Mouse (Mus musculus) right cerebral cortex, adult 18-20 months (tissue): ENCODE results near the gene Rflnb.

ENCODE experiments used
- DNase-seq: peaks from one replicate; pipeline ENCODE4 v3.0.0; 2022; ENCODE audit warnings: mixed read lengths

The Rflnb gene

DNA sequence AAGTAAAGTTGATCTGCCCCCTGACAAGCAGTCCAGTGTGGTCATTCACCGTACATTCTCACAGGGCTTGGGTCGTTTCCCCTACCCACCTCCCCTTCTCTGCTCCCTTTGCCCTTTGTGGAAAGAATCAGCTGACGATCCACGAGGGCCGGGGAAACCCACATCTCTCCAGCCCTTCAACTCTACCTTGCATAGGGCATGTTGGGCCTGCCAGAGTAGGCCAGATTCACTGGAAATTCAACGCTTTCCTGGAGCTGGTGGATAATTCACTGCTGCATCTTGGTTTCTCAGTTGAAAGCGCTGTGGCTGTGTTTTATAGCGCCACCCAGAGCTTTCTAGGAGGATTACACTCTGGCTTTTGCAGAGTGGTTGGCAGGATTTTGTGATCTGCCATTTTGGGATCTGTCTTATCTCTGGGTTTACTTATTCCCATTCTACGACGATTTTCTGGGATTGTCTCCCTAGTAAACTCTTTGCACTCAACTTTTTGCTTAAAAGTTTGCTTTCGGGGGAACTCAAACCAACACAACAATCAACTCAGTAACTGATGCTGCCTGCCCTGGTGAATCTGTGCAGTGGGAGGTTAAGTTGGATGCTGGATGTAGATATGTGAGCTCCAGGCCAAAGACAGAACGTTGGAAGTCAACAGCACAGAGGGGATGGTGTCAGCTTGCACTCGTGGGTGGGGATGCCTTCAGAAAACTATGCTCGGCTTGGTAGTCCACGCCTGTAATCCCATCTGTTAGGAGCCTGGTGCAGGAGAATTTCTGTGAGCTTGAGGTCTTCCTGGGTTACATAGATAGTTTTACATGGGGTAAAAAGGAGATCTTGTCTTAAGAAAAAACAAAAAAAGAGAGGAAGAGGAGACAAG lies 36.4 kb downstream of the Rflnb start:
- no peak for DNase-seq

DNA sequence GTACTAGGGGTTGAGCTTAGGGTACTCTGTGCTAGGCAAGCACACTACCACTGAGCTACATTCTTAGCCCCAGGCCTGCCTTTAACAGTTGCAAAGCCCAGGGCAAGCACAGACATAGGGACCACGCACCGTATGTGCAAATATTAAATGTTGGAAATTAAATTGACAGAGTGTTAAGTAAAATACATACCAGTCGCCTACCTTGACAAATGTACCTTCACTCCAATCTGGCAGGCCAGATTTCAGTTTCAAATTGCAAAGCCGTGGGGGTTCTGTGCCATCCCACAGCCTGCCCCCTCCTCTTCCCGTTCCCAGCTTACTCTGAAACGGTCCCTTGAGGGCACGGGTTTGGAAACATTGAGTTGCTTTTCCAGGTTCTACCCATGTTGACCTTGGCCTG lies 41.6 kb downstream of the Rflnb start:
- no peak for DNase-seq

DNA sequence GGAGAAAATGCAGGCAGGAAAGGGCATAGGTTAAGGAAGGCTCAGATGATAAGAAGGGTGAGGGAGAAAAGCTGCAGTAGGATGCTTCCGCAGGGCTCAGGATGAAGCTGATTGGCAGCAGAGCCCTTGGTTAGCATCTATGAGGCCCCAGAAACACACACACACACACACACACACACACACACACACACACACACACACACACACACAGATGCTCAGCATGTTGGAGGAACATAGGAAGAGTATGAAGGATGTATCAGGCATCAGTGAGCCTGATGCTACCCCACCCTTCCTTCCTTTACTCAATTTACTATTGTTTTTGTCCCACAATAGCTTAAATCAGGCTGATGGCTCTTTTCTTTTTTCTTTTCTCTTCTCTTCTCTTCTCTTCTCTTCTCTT lies 43.0 kb downstream of the Rflnb start:
- DNase-seq = no peak

DNA sequence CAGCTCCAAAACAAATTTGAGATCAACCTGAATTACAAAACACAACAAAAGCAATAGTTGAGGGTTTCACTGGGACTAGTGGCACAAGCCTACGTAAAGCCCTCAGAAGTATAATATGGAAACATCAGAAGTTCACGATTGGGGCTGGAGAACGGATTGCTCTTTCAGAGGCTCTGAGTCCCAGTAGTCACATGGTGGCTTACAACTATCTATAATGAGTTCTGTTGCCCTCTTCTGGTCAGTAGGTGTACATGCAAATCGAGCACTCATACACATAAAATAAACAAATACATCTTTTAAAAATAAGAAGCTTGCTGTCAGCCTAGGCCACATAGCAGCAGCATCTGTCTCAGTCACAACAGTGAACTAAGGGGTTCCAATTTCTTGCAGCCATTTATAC lies 44.4 kb downstream of the Rflnb start:
- no peak for DNase-seq

DNA sequence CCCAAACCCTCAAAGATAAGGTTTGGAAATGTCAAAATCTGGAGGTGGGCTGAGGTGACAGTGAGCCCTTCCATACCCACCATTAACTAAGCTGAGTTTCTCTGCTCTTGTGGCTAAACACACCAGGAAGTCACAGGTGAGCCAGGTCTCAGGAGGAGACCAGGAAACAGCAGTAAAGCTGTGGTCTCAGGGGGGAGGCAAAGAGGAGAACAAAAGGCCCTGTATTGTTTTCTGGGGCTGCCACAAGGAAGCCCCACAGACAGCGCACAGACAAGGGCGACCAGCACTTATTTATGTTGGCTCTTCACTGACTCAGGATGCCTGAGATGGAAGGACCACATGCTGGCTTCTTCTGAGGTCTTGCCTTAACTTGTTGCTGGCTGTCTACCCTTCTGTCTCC lies 47.2 kb downstream of the Rflnb start:
- no peak for DNase-seq

DNA sequence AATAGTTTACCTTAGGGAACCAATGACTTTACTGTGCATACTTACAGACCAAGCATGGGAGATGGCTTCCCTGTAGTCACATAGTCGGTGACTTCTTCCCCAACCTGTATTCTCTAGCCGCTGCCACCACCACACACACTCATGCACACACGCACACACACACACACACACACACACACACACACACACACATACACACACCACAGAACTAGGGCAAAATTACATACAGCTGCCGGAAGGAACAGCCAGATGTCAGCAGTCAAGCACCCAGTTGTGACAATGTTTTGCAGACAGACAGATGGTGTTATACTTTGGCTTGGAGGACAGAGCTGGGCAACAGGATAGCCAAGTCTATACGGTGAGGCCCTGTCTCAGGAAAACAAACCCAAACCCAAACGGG lies 49.5 kb downstream of the Rflnb start:
- no peak for DNase-seq

DNA sequence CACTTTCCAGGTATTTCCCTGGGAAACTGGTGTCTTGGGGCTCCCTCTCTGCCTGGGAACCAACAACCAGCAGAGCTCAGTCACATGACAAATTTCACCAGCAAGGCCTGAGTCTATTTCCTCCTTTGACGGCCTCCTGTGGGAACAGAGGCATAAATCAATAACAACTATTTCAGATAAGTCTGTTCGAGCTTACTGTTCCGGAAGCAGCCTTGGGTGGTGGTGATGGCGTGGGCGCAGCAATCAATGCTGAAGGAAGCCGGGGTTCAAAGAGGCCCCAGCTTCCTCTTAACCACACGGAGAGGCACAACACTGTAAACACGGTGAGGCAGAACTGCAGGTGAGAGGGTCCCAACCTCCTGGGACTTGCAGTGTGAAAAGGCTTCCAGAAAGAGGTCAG lies 50.8 kb downstream of the Rflnb start:
- no peak for DNase-seq

DNA sequence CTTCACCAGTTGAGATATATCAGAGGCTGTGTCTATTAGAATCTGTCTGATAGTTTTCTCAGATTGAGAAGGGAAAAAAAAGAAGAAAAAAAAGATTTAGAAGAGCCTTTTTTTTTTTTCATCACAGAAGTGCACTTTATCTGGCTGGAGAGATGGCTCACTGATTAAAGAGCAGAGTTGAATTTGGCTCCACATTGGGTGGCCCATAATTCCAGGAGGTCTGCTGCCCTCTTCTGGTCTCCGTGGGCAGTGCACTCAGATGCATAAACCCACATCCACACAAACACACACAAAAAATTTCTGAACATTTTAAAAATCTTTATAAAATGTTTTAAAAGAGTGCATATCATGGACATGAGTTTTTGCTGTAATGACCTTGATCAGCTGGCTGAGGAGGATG lies 53.6 kb downstream of the Rflnb start:
- no peak for DNase-seq

DNA sequence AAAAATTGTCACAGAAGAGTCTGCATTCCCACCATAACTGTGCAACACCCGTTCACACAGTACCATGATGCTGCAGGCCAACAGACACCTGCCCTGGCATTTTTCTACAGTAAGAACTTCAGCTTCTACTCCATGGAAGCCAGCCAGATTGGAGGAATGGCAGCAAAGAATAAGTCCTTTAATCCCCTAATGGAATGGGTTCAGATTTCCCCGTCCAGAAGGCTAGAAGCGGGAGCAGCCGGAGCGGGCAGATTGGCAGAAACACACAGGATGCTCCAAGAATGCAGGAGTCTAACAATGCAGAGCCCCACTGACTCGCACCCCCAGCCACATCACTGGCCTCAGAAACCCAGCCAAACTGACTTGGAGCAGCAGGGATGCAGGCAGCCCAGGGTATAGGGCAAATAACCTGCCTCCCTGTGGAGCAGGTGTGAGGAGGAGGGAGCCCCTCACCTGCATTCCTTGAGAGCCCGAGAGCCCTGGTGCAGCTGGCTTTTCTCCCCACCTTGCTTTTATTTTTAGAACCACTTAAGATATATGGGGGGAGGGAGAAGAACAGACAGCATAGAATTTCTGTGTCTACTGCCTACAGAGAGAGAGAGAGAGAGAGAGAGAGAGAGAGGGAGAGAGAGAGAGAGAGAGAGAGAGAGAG lies 54.5 kb downstream of the Rflnb start:
- no peak for DNase-seq

DNA sequence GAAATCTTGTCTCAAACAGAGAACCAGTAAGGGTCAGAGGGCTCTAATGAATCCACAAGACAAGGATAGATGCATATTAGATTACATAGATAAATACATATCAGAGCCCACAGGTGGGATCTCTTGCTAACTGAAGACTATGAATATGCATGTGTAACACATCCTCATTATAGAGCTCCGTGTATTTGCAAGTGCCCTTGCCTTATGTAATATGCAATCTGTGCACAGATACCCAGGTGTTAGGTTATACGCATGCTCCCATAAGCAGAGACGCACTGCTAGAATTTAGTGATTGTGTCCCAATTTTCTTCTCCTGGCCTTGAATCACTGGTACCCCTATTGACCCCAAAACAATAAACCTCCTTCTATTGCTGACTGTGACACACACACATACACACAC lies 55.4 kb downstream of the Rflnb start:
- DNase-seq = no peak

DNA sequence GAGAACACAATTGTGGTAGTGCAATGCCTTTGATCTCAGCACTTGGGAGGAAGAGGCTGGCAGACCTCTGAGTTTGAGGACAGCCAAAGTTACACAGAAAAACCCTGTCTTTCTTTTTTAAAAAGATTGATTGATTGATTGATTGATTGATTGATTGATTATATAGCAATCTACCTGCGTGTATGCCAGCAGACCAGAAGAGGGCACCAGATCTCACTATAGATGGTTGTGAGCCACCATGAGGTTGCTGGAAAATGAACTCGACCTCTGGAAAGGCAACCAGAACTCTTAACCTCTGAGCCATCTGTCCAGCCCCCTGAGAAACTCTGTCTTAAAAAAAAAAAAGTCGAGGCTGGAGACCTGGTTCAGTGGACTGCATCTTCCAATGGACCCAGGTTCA lies 57.0 kb downstream of the Rflnb start:
- no peak for DNase-seq
